Mouse (Mus musculus) heart, postnatal 0 days (tissue): ENCODE data around the gene Ndufs8. TPM values are rescaled to one million over a fixed set of nuclear protein-coding genes. Genes with fewer than 3 reads are reported as not detected.
A peak's percentile ranks its signal among the peaks of the same experiment; 100 is the strongest.

Source experiments
- ATAC-seq: fragments of 200-750 bp; cut with Nextera tagmentation; 2 replicates; pipeline ENCODE4 v1.8.0; 2017; ENCODE audit warnings: low read depth, moderate number of reproducible peaks, moderate library complexity; ENCODE audit not compliant: insufficient read depth
- DNase-seq: peaks from one replicate; pipeline ENCODE4 v3.0.0-alpha.2; 2016; ENCODE audit warnings: low spot score
- H3K27ac ChIP-seq: fragments of 300-500 bp; sonication (generic); 2 replicates; pipeline ENCODE4 v1.5.1; 2014; ENCODE audit warnings: low read depth, mild to moderate bottlenecking
- H3K27me3 ChIP-seq: fragments of 300-500 bp; sonication (generic); 2 replicates; pipeline ENCODE4 v1.6.1; 2014; ENCODE audit warnings: low read length, mixed read lengths; ENCODE audit not compliant: control insufficient read depth, insufficient read depth
- H3K36me3 ChIP-seq: fragments of 300-500 bp; sonication (generic); replicated peaks from 2 replicates; pipeline ENCODE4 v1.6.1; 2014; ENCODE audit warnings: low read length, mixed read lengths; ENCODE audit not compliant: control insufficient read depth, insufficient read depth
- H3K4me1 ChIP-seq: fragments of 300-500 bp; sonication (generic); 2 replicates; pipeline ENCODE4 v1.6.1; 2014; ENCODE audit warnings: antibody characterized with exemption; ENCODE audit not compliant: control insufficient read depth, insufficient read depth
- H3K4me2 ChIP-seq: fragments of 300-500 bp; sonication (generic); 2 replicates; pipeline ENCODE4 v1.6.1; 2014; ENCODE audit warnings: low read depth, mild to moderate bottlenecking, low read length, moderate library complexity
- H3K4me3 ChIP-seq: fragments of 300-500 bp; sonication (generic); 2 replicates; pipeline ENCODE4 v1.5.1; 2014; ENCODE audit warnings: low read depth, low read length
- H3K9ac ChIP-seq: fragments of 300-500 bp; sonication (generic); replicated peaks from 2 replicates; pipeline ENCODE4 v1.6.1; 2014; ENCODE audit warnings: low read depth, low read length, mixed read lengths
- H3K9me3 ChIP-seq: fragments of 300-500 bp; sonication (generic); replicated peaks from 2 replicates; pipeline ENCODE4 v1.6.1; 2016; ENCODE audit warnings: low read length; ENCODE audit not compliant: control insufficient read depth
- CTCF ChIP-seq: IDR thresholded peaks from 2 replicates; pipeline ENCODE4 v1.5.1; 2016; ENCODE audit warnings: antibody characterized with exemption, control low read depth, low read depth
- EP300 ChIP-seq: IDR thresholded peaks from 2 replicates; pipeline ENCODE4 v1.6.1; 2016; ENCODE audit warnings: antibody characterized with exemption, low read depth
- WGBS: fragments of 180-500 bp; shearing (Covaris S2); extraction: QIAGEN DNeasy Blood & Tissue Kit; methylation state at CpG from one replicate; pipeline ENCODE4 v1.1.7; 2014; 5-methylcytosine and 5-hydroxymethylcytosine counted together
- polyA plus RNA-seq: library from polyadenylated mRNA; unstranded; fragments of >200 nt; fragmentation: Nextera tagmentation; extraction: Ambion mirVana; gene quantifications from 2 replicates; pipeline ENCODE4 v1.2.1, GENCODE M21; 2015
- total RNA-seq: library from RNA; depleted of rRNA; stranded (reverse); fragments of >200 nt; gene quantifications from 2 replicates; pipeline ENCODE4 v1.2.3, GENCODE M21; 2014; ENCODE audit warnings: low replicate concordance

The Ndufs8 gene
- total and polyA plus RNA-seq, 2 experiments from 2014 or later: 506 to 681 TPM

- Histone ChIP-seq H3K27ac (peak within 1 kb of the TSS; percentile 76), H3K9ac (no peak within 1 kb of the TSS), H3K9me3 (no peaks in the 10 kb centered on the region), H3K4me3 (no peak within 1 kb of the TSS), H3K27me3 (no peaks in the 10 kb centered on the region; the same call in 1 of the 2 replicates), H3K4me1 (peaks cover 19% of the 10 kb centered on the region; the same call in 1 of the 2 replicates), H3K36me3 (no peaks in the 10 kb centered on the region), H3K4me2 (peak within 1 kb of the TSS; percentile 27)
- DNase-seq: peak; percentile 89
- WGBS: 30% methylated on average over 12 of the region's 12 CpGs
- ATAC-seq: peak; percentile 81
- TF ChIP-seq CTCF (0 out of 2 replicates have a peak, but pooled peaks have one; percentile 1), EP300 (peak; percentile 61)
Measured at GRCm38 (mm10) chr19:3929211-3929941, 16.8 kb upstream of the Ndufs8 start, which contains the start of gene Aldh3b1. Aldh3b1 (minus strand) TSS chr19:3929808.

- H3K4me1 ChIP-seq: peaks cover 25% of the 10 kb centered on the region; the same call in 1 of the 2 replicates
- no peaks in the 10 kb centered on the region; the same call in 1 of the 2 replicates for H3K27me3 ChIP-seq
- H3K9ac ChIP-seq: no peak overlapping the region
- 72% methylated on average over 4 of the region's 4 CpGs for WGBS
- H3K36me3 ChIP-seq: no peaks in the 10 kb centered on the region
- TF ChIP-seq EP300 (no peak), CTCF (no peak)
- no peak overlapping the region for H3K4me2 ChIP-seq
- H3K4me3 ChIP-seq: no peak overlapping the region
- no peak for ATAC-seq
- DNase-seq: no peak
- peak overlapping the region; percentile 76 for H3K27ac ChIP-seq
- no peaks in the 10 kb centered on the region for H3K9me3 ChIP-seq
Measured at GRCm38 (mm10) chr19:3928779-3929178, 16.2 kb upstream of the Ndufs8 start.

- WGBS: 89% methylated on average over 4 of the region's 4 CpGs
- no peaks in the 10 kb centered on the region for H3K36me3 ChIP-seq
- ATAC-seq (no peak), DNase-seq (no peak)
- no peak overlapping the region for H3K9ac ChIP-seq
- H3K27me3 ChIP-seq: no peaks in the 10 kb centered on the region; the same call in 1 of the 2 replicates
- H3K4me1 ChIP-seq: peaks cover 29% of the 10 kb centered on the region; the same call in 1 of the 2 replicates
- TF ChIP-seq CTCF: no peak
- TF ChIP-seq EP300: no peak
- no peak overlapping the region for H3K4me3 ChIP-seq
- H3K4me2 ChIP-seq: no peak overlapping the region
- H3K27ac ChIP-seq: no peak overlapping the region
- H3K9me3 ChIP-seq: no peaks in the 10 kb centered on the region
Measured at GRCm38 (mm10) chr19:3927989-3928388, 15.4 kb upstream of the Ndufs8 start.

DNA sequence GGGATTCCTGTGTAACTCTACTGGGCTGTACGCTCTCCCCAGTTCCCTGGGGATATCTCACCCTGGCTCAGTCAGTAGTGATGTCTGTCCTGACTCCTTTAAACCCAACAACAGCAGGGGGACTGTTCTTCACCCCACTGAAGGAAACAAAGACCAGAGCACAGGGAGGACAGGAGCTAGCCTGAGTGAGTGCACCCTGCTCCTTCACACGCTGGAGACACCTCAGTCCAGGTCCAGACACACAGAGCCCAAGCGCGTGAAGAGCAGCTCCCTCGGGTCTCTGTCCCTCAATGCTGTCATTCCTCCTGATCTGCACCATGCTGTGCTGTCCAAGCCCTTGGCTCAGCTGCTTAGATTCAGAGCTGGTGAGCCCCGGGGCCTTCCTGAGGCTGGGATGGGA, 14.1 kb upstream of the Ndufs8 start:
- Histone ChIP-seq H3K27ac (no peak overlapping the region), H3K27me3 (no peaks in the 10 kb centered on the region; the same call in 1 of the 2 replicates), H3K9ac (no peak overlapping the region), H3K4me1 (peaks cover 29% of the 10 kb centered on the region; the same call in 1 of the 2 replicates), H3K36me3 (no peaks in the 10 kb centered on the region), H3K4me2 (no peak overlapping the region), H3K9me3 (no peaks in the 10 kb centered on the region), H3K4me3 (no peak overlapping the region)
- DNase-seq (no peak), ATAC-seq (no peak)
- TF ChIP-seq CTCF: no peak
- TF ChIP-seq EP300: no peak
- 53% methylated on average over 6 of the region's 6 CpGs for WGBS

DNA sequence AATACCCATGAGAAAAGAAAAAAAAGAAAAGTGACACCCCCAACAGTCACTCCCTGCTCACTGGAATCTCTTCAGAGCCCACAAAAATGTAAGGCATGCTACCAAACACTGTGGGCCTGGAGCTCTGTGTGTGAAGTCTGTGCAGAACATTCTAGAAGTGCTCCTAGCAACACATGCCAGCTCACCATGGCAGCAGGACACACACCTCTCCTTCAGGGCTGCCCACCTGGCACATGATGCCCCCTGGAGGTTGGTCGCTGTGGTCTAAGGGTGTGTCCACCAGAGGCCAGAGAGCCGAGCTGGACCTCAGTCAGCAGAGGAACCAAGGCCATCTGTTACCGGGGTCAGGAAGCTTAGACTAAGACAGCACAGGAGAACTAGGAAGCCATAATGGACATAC, 13.7 kb upstream of the Ndufs8 start:
- no peak overlapping the region for H3K9ac ChIP-seq
- 41% methylated on average over 3 of the region's 3 CpGs for WGBS

More for the DNA sequence above, 13.7 kb upstream of the Ndufs8 start:
- Histone ChIP-seq H3K4me2 (no peak overlapping the region), H3K9me3 (no peaks in the 10 kb centered on the region), H3K4me3 (no peak overlapping the region), H3K4me1 (peaks cover 29% of the 10 kb centered on the region; the same call in 1 of the 2 replicates), H3K27ac (no peak overlapping the region), H3K36me3 (no peaks in the 10 kb centered on the region), H3K27me3 (no peaks in the 10 kb centered on the region; the same call in 1 of the 2 replicates)
- no peak for TF ChIP-seq CTCF
- no peak for TF ChIP-seq EP300
- no peak for ATAC-seq
- DNase-seq: no peak
